Mouse (Mus musculus) cerebellum, adult 11 months (tissue): ENCODE data around the gene Vstm2b.

ENCODE experiments used
- DNase-seq: peaks from one replicate; pipeline ENCODE4 v3.0.0; 2022

The Vstm2b gene

DNA sequence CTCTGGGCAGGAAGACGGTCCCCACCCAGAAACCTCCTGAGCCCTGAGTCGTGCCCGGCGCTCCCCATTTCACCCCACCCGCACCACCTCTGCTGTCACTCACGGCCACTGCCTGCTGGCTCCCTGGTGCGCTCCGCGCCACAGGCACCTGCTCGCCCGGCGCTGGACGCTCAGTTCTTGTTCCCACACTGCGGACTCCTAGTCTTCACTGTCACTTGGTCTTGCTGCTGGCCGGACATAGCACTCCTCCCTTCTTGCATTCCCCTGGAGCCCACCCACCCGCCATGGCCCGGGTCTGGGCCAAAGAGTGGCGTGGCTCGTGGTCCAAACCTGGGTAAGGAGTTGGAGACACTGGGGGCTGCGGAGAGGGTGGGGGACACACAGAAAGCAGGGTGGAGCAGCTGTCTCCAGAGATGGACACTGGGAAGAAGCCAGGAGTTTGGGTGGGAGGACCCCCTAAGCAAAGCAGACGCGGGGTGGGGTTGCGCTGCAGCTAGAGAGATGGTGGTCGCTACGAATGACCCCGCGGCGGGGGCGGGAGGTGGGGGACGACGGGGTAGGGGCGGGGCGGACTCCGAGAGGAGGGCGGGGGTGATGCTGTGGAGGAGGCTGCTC, at the start of gene Vstm2b:
Gene Vstm2b (plus strand): TSS at position 233 of the 615 bp plus-strand sequence.
- no peak for DNase-seq

DNA sequence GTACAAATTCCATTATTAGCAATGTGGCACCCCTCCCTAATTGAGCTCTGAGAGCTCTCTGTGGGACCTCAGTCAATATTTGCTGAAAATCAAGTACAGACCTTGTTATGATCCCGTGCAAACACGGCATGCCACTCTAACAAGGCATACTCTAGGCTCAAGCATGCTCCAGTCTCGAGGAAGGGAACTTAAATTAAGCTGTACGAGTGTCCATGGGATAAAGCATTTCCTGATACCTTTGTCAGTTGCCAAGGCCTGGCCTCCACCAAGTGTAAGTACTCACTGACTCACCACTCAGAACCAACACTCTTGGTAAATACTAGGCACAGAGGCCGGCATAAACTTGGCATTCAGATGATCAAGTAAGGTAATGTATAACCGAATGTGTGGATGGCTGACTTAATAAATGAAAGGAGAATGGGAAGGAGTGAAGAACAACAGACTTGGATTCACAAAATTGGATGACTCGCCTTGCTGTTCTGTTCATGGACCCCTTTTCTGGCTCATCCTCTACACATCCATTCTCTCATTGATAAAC, 42.0 kb upstream of the Vstm2b start:
- DNase-seq: no peak

DNA sequence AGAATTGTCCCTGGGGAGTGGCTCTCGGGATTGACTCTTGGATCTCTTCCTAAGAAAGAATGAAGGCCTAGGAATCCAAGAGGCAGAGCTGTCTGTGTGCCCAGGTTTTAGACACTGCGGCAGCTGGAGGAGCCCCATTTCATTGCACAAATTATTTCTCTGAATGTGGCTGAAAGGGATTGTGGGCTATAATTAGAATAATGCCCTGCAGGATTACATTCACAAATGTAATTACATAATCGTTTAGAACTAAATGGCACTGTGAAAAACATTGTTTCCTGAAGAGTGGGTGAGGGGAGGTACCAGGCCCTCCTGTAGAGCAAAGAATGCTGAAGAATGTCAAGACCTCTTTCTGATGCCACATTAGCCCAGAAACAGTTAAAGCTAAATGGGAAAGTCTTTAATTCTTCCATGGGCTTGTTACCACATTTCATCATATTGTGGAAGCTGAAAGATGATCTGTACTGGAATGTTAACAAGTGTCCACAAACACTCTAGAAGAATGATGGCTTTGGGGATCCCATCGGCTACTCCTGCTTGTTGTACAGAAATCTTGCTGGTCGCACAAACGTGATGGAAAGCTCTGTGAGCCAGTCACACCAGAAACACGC, 24.6 kb upstream of the Vstm2b start:
- DNase-seq: no peak

DNA sequence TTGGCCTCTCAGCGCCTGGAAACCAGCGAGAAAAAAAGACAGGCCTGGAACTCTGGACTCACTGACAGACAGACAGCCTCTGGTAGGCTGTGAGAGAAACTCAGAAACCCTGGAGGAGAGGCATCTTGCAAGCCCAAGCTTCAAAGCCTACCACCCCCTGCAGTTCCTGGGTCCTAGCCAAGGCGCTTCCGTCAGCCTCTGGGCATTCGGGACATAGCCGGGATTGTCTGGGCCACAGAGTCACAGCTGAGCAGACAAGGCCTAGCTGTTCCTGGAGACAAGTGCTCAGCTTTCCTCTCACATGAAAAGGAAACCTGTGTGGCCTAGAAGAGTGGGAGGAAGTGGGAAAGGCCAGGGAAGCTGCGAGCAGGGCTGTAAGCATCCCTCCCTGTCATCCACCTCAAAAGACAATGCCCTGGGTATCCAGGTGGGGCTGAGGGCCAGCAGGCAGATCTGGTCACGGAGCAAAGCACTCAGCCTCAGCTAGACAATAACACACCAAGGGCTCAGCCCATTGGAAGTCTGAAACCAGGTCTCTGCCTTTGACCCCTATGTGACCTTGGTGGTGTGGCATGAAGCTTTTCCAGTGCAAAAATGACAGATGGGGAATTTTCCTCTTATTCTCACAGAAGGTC, 13.2 kb upstream of the Vstm2b start:
- DNase-seq: peak; percentile 20

DNA sequence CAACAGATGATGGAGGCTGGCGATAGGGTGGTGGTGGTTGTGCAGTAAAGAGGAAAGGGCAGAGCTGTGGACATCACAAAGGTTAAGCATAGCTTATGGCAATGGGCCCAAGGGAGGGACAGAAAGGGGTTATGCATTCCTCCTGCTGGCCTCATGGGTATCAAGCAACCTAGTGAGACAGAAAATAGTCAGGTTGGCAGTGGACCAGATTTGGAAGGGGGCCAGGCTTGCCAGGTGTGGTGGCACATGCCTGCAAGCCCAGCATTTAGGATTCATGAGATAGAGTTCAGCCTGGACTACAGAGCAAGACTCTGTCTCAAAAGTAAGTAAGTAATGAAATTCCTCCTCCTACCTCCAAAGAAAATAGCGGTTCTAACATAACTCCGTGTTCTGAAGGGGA, 9.8 kb upstream of the Vstm2b start:
- DNase-seq: no peak

DNA sequence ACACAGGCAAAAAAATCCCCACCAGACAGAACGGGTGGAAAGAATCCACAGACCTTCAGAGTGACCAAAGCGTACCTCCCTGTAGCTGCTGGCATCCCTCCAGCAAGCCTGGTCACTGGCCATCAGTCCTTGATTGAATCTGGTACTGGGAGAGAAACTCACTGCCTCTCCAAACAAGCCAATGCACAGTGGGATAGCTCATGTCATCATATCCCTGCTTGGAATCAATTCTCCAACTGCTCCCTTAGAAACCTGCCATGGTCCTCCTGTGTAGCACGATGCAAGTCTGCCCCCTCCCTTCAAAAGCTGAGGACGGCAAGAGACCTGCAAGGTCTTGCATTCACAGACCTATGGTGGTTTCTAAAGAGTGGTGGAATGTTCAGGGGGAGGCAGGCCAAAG, 1.2 kb upstream of the Vstm2b start:
- DNase-seq: no peak

DNA sequence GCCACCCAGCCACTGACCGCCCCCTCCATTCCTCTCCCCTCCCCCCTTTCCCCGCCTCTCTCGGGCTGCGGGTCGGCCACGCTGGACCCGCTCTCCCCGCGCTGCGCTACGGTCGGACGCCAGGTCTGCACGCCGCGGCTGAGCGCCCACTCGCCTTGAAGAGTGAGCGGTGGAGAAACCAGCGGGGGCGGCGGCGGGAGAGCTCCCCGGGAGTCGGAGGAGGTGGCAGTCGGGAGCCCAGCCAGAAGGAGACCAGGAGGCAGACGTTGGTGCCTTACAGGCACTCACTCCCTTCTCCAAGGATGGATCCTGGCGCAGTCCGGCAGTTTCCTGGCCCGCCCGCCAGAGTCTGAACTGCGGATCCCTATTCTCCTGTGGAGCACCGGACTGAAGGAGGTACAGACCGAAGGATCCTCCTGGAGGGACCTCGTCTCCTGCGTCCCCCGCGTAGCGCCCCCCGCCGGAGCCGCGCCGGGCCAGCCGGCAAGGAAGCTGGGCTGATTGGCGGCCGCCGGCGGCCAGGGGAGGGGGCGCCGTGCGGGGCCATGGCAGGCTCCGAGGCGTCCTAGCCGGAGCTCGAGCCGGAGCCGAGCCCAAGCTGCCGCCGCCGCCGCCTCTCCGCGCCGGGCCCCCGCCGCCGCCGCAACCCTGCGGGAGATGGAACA, 715 bp downstream of the Vstm2b start:
- DNase-seq: no peak

DNA sequence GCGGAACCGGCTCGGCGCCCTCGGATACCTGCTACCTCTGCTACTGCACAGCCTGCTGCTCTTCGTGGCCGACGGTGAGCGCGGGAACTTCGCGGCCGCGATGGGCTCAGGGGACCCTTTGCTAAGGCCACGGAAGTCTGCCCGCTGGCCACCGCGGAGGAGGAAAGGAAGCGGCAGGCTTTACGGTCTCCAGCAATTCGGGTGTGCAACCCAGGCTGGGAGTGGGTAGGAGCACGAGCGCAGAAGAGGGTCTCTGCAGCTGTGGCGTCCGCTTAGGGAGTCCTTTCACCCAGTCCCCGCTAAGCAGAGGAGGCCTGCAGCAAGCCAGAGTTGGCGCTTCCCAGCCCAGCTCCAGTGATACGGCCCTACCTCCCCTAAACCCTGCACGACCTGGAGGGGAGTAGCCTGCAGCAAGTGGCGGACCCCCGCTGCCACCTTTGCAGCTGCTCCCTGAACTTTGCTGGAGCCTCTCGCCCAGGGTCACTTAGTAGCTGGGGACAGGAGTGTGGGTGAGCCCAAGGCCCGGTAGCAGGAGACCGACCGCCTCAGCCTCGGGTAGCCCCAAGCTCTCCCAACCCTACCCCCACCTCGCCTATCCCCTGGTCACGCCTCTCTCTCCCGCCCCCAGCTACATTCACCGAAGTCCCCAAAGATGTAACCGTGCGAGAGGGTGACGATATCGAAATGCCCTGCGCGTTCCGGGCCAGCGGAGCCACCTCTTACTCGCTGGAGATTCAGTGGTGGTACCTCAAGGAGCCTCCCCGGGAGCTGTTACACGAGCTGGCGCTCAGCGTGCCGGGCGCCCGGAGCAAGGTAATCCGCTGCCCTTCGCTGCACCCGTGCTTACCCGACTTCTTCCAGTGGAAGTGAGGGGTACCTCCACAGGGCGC, 1.5 kb downstream of the Vstm2b start:
- DNase-seq: no peak

DNA sequence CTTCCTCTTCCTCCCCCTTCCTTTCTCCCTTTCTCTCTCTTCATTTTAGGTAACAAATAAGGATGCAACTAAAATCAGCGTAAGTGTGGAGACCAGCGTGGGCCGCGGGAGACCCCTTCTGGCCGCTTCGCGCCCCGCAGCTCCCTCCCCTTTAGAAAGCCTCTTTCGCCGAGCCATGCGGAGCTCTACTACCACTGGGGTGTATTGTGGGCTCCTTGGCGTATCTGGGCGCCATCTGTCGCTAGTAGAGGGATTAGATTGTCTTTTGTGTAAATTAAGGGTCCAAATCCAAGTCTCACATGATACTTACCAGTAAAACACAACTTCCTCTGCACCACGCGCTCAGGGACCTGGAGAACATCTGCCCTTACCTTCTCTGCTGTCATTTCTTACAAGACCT, 3.1 kb downstream of the Vstm2b start:
- peak; percentile 27 for DNase-seq

DNA sequence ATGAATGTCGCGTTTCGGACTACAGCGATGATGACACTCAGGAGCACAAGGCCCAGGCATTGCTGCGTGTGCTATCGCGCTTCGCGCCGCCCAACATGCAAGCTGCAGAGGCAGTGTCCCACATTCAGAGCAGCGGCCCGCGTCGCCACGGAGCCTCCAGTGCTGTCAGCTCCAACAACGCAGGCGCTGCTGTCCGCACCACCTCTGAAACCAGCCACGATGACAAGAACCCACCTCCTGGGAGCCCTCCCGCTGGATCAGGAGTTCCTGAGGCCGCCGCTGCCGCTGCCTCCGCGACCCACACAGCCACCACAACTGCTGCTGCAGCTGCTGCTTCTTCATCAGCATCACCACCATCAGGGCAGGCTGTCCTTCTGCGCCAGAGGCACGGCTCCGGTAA, 4.4 kb downstream of the Vstm2b start:
- DNase-seq: no peak

DNA sequence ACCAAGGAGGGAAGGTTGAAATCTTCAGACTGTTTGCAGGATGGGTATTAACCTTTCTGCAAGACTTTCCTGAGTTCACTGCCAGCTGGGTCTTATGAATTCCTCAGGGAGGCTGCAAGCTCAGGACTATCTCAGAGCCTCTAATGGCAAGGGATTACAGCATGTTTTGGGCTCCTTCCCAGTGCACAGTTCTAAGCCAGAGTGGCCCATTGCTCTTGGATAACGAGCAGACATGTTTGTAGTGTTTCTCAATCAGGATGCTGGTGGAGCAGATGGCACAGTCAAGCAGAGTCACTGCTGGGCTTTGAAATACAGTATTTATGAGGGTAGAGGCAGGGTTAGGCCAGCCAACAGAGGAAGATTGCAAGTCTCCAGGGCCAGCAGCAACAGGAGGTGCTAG, 8.4 kb downstream of the Vstm2b start:
- DNase-seq: no peak

DNA sequence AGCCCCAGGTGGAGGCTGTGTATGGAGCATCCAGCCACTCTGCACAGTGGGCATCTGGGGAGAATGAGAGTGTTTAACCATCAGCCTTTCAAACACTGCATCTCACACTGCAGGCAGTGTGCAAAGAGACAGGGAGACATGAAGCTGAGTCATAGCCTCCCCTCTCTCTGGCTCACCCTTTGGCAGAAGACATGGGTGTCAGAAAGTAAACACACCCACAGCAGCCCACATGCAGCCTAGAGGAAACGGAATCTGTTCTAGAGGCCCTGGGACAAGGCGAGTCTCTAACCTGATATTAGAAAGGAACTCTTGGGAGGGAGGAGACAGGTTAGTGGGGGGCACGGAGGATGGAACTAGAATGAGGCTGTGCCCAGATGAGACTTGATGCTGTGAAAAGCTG, 18.6 kb downstream of the Vstm2b start:
- no peak for DNase-seq

DNA sequence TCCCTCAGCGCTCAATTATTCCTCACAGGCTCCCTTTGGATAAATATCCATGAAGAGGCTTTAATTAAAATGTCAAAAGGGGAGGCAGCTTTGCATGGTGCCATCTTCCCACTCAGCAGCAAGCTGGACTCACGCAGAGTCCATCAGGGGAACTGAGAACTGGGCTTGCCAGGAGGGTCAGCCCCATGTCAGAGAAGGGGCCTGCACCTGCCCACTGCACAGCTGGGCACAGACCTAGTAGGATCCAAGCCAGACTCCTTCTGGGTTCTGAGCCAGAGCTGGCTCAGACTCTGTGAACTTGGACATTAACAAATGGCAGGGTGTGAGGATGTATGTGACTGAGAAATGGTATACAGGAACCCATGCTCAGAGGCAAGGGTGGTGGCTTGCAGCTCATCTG, 22.0 kb downstream of the Vstm2b start:
- DNase-seq: no peak

DNA sequence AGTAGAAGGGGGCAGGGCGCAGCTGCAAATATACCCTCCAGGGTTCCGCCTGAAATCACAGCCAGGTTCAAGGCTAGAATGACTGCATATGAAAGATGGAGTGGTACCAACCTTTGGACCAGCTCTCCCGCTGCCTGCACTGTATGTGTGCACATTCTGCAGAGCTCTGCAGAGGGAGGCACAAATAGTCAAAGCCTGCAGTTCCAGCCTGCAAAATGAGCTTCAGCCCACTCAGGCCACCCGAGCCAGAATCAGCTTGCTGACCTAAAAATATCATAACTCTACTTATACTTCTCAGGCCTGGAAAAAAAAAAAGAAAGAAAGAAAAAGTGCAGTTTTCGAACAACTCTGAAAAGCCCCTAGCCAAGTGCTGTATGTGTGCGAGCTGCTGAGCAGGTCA, 23.2 kb downstream of the Vstm2b start:
- no peak for DNase-seq

DNA sequence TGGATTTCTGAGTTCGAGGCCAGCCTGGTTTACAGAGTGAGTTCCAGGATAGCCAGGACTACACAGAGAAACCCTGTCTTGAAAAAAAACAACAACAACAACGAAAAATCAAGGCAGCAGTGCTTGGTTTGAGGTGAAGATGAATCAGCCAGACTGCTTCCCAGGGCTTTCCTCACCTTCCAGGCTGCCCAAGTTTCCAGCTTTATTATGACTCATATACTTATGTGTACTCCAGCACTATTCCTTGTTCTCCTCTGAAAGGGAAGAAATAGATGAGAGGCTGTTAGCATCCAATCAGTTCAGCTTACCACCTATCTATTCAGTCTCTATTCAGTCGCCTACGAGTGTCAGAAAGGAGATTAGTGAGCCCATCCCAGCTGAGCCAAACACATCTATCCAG, 24.7 kb downstream of the Vstm2b start:
- DNase-seq: no peak

DNA sequence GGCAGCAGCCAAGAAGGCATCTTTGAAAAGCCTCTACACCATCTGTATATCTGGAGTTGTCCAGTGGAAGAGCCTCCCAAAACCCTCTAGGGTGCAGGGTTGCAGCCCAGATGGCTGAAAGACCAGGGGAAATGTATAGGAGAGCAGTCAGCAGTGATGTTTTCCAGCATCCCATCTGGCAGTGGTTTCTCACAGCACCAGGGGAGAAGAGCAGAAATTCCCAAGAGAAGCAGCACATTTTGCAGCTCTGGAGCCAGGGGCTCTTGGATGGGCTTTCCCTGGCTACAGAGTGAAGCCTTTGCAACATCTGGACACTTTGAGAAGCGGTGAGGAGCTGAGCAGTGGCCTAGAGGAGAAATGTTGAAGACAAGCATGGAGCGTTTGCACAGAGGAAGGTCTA, 30.3 kb downstream of the Vstm2b start:
- DNase-seq: no peak

DNA sequence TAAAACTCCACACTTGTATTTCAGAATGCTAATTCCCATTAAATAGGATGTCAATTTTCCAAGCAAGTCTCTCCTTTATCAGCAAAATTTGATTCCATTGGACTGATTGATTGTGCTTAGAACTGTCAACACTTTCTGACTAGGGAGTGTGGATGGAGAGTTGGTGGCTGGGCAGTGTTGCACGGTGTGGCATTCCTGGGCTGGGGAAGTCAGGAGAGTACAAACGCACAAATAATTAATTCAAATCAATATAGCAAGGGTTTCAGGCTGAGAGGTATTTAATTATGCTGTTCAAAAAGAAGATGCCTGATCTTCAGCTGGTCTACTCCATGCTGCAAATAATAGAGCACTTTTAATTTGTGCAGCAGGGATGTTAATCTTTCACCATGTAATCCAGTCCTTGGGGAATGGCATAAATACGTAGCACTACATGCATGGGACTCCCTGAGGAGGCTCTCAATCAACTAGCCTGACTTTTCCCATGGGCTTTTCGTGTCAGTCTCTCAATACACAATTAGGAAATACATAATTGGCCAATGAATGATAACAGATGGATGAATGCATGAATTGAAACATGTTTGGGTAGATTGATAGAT, 38.6 kb downstream of the Vstm2b start:
- DNase-seq: no peak

DNA sequence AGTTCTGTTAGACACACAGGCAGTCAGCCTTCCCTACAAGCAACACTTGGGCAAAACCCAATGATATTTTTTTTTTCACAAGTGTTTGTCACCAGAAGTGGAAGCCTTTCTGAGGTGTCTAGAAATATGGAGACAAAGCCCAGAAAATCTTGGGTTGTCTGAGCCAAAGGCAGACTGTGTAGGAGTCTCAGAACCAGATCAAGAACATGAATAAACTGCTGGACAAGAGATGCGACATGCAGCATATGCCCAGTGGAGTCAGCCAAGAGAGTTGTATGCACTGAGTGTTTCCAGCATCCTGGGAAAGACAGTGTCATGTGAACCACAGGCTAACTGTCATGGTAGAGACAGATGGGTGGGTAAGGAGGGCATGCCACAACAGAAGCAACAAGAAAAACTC, 41.2 kb downstream of the Vstm2b start:
- DNase-seq: no peak

DNA sequence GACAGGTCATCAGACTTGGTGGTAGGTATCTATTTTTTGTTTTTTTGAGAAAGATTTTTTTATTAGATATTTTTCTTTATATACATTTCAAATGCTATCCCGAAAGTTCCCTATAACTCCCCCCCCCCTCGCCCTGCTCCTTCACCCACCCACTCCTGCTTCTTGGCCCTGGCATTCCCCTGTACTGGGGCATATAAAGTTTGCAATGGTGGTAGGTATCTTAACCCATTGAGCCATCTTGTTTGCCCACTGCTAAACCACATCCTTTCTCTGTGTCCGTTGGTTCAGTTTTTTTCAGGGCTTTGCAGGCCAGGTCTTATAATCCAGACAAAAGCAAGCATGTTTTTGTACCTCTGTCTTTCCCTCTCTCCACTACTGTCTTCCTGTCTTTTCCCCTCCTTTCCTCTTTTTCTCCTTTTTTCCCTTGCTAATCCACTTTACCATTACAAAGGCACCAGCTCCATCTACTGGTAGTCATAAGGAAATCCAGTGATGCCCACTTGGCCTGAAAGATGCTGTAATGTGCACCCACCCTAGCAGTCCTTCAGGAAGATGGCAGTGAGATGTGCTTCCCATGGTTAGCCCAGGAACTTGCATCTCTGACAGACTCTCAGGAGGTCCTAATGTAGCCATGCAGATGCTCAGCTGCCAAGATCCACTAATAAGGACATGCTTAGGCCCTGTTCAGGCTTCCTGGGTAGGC, 44.3 kb downstream of the Vstm2b start:
- DNase-seq: no peak
